Mouse (Mus musculus) heart, embryonic 11.5 days (tissue): ENCODE data around the gene Nkx6-1. TPM values are rescaled to one million over a fixed set of nuclear protein-coding genes. Genes with fewer than 3 reads are reported as not detected.

Source experiments
- ATAC-seq: fragments of 200-750 bp; cut with Nextera tagmentation; replicated peaks from 2 replicates; pipeline ENCODE4 v1.8.0; 2017; ENCODE audit warnings: moderate library complexity; ENCODE audit not compliant: insufficient number of reproducible peaks, low FRiP score, low TSS enrichment
- H3K27ac ChIP-seq: fragments of 300-500 bp; sonication (generic); 2 replicates; pipeline ENCODE4 v1.5.1; 2014; ENCODE audit warnings: mild to moderate bottlenecking, low read depth, low read length
- H3K27me3 ChIP-seq: fragments of 300-500 bp; sonication (generic); 2 replicates; pipeline ENCODE4 v1.6.1; 2014; ENCODE audit warnings: mild to moderate bottlenecking, low read length, mixed read lengths; ENCODE audit not compliant: control insufficient read depth, insufficient read depth
- H3K36me3 ChIP-seq: fragments of 300-500 bp; sonication (generic); 2 replicates; pipeline ENCODE4 v1.6.1; 2014; ENCODE audit warnings: mild to moderate bottlenecking, low read length, moderate library complexity, mixed read lengths; ENCODE audit not compliant: control insufficient read depth, insufficient read depth
- H3K4me1 ChIP-seq: fragments of 300-500 bp; sonication (generic); 2 replicates; pipeline ENCODE4 v1.6.1; 2014; ENCODE audit warnings: low read length; ENCODE audit not compliant: control insufficient read depth, insufficient read depth
- H3K4me2 ChIP-seq: fragments of 300-500 bp; sonication (generic); 2 replicates; pipeline ENCODE4 v1.6.1; 2014; ENCODE audit warnings: mild to moderate bottlenecking, moderate library complexity
- H3K4me3 ChIP-seq: fragments of 300-500 bp; sonication (generic); 2 replicates; pipeline ENCODE4 v1.5.1; 2014; ENCODE audit warnings: low read depth, low read length
- H3K9ac ChIP-seq: fragments of 300-500 bp; sonication (generic); 2 replicates; pipeline ENCODE4 v1.6.1; 2014; ENCODE audit warnings: mild to moderate bottlenecking, low read depth, low read length, moderate library complexity
- H3K9me3 ChIP-seq: fragments of 300-500 bp; sonication (generic); replicated peaks from 2 replicates; pipeline ENCODE4 v1.6.1; 2016; ENCODE audit warnings: low read length; ENCODE audit not compliant: control insufficient read depth
- WGBS: fragments of 180-500 bp; shearing (Covaris S2); extraction: QIAGEN DNeasy Blood & Tissue Kit; methylation state at CpG from one replicate; pipeline ENCODE4 v1.1.7; 2014; ENCODE audit not compliant: insufficient replicate concordance; 5-methylcytosine and 5-hydroxymethylcytosine counted together
- polyA plus RNA-seq: library from polyadenylated mRNA; unstranded; fragments of >200 nt; fragmentation: Nextera tagmentation; extraction: Ambion mirVana; gene quantifications from 2 replicates; pipeline ENCODE4 v1.2.1, GENCODE M21; 2014

Gene Nkx6-1
- polyA plus RNA-seq, 1 experiment from 2014 or later = 0.29 TPM

GRCm38 (mm10) chr5:101669381-101669780 lies 4.6 kb upstream of the Nkx6-1 start:
- ATAC-seq = no peak
- H3K27me3 ChIP-seq = peaks cover 52% of the 10 kb centered on the region
- H3K9me3 ChIP-seq = no peaks in the 10 kb centered on the region
- H3K27ac ChIP-seq = no peak overlapping the region
- peaks cover 2% of the 10 kb centered on the region for H3K4me1 ChIP-seq
- H3K9ac ChIP-seq = no peak overlapping the region
- 0 out of 2 replicates have a peak overlapping the region, but pooled peaks have one; percentile 9 for H3K4me2 ChIP-seq
- H3K36me3 ChIP-seq = no peaks in the 10 kb centered on the region
- no peak overlapping the region for H3K4me3 ChIP-seq
- WGBS = 4% methylated on average over 15 of the region's 15 CpGs

- peaks cover 61% of the 10 kb centered on the region for H3K27me3 ChIP-seq
- H3K4me1 ChIP-seq = peaks cover 11% of the 10 kb centered on the region
- H3K9ac ChIP-seq = no peak overlapping the region
- H3K9me3 ChIP-seq = no peaks in the 10 kb centered on the region
- H3K27ac ChIP-seq = no peak overlapping the region
- H3K4me3 ChIP-seq = no peak overlapping the region
- no peak for ATAC-seq
- WGBS = 6% methylated on average over 12 of the region's 12 CpGs
- no peak overlapping the region for H3K4me2 ChIP-seq
- H3K36me3 ChIP-seq = no peaks in the 10 kb centered on the region
These were observed 3.7 kb upstream of the Nkx6-1 start for GRCm38 (mm10) chr5:101668475-101668874.

- Histone ChIP-seq H3K4me1 (peaks cover 13% of the 10 kb centered on the region), H3K4me3 (no peak overlapping the region), H3K27ac (no peak overlapping the region), H3K36me3 (no peaks in the 10 kb centered on the region), H3K9me3 (no peaks in the 10 kb centered on the region), H3K9ac (no peak overlapping the region), H3K4me2 (no peak overlapping the region), H3K27me3 (peaks cover 65% of the 10 kb centered on the region)
- WGBS = 1% methylated on average over 15 of the region's 15 CpGs
- no peak for ATAC-seq
These were observed 3.2 kb upstream of the Nkx6-1 start for GRCm38 (mm10) chr5:101668028-101668427.

- no peak for ATAC-seq
- H3K4me2 ChIP-seq = no peak overlapping the region
- no peaks in the 10 kb centered on the region for H3K36me3 ChIP-seq
- H3K27ac ChIP-seq = no peak overlapping the region
- H3K4me1 ChIP-seq = peaks cover 13% of the 10 kb centered on the region
- H3K9me3 ChIP-seq = no peaks in the 10 kb centered on the region
- under 1% methylated on average over 19 of the region's 19 CpGs for WGBS
- peaks cover 72% of the 10 kb centered on the region for H3K27me3 ChIP-seq
- H3K4me3 ChIP-seq = no peak overlapping the region
- H3K9ac ChIP-seq = no peak overlapping the region
These were observed 2.6 kb upstream of the Nkx6-1 start for GRCm38 (mm10) chr5:101667263-101667990.

- no peak overlapping the region for H3K27ac ChIP-seq
- ATAC-seq = no peak
- H3K4me3 ChIP-seq = no peak overlapping the region
- peaks cover 79% of the 10 kb centered on the region for H3K27me3 ChIP-seq
- H3K36me3 ChIP-seq = no peaks in the 10 kb centered on the region
- WGBS = 2% methylated on average over 18 of the region's 18 CpGs
- no peak overlapping the region for H3K9ac ChIP-seq
- H3K4me2 ChIP-seq = peak overlapping the region; percentile 6; the same call in 1 of the 2 replicates
- H3K4me1 ChIP-seq = peaks cover 13% of the 10 kb centered on the region
- H3K9me3 ChIP-seq = no peaks in the 10 kb centered on the region
These were observed 1.9 kb upstream of the Nkx6-1 start for GRCm38 (mm10) chr5:101666713-101667112.

- Histone ChIP-seq H3K27me3 (peaks cover 81% of the 10 kb centered on the region), H3K4me2 (no peak overlapping the region; the same call in 1 of the 2 replicates), H3K9ac (no peak overlapping the region), H3K36me3 (no peaks in the 10 kb centered on the region), H3K9me3 (no peaks in the 10 kb centered on the region), H3K4me1 (peaks cover 13% of the 10 kb centered on the region), H3K4me3 (no peak overlapping the region), H3K27ac (no peak overlapping the region)
- ATAC-seq = no peak
- 1% methylated on average over 9 of the region's 9 CpGs for WGBS
These were observed 1.3 kb upstream of the Nkx6-1 start for GRCm38 (mm10) chr5:101666091-101666490.

GRCm38 (mm10) chr5:101664423-101664921 lies 324 bp downstream of the Nkx6-1 start:
- no peak overlapping the region for H3K9ac ChIP-seq

GRCm38 (mm10) chr5:101663621-101664422 lies 974 bp downstream of the Nkx6-1 start:
- Histone ChIP-seq H3K4me3 (peak overlapping the region; percentile 49), H3K9ac (peak overlapping the region; percentile 23; the same call in 1 of the 2 replicates), H3K27me3 (peaks cover 88% of the 10 kb centered on the region), H3K4me1 (peaks cover 13% of the 10 kb centered on the region), H3K27ac (no peak overlapping the region), H3K36me3 (no peaks in the 10 kb centered on the region), H3K9me3 (no peaks in the 10 kb centered on the region), H3K4me2 (peak overlapping the region; percentile 74)
- 1% methylated on average over 55 of the region's 94 CpGs for WGBS
- ATAC-seq = no peak

More at GRCm38 (mm10) chr5:101664423-101664921, 324 bp downstream of the Nkx6-1 start:
- no peak for ATAC-seq
- H3K9me3 ChIP-seq = no peaks in the 10 kb centered on the region
- H3K36me3 ChIP-seq = no peaks in the 10 kb centered on the region
- 1% methylated on average over 55 of the region's 64 CpGs for WGBS
- H3K4me2 ChIP-seq = peak overlapping the region; percentile 74
- peak overlapping the region; percentile 49 for H3K4me3 ChIP-seq
- peaks cover 13% of the 10 kb centered on the region for H3K4me1 ChIP-seq
- peaks cover 90% of the 10 kb centered on the region for H3K27me3 ChIP-seq
- no peak overlapping the region for H3K27ac ChIP-seq
